Mouse (Mus musculus) embryonic fibroblast, embryonic 13.5 days (primary cell): Measurements from ENCODE around the gene Spsb3. TPM values are rescaled to one million over a fixed set of nuclear protein-coding genes. Genes with fewer than 3 reads are reported as not detected.

ENCODE experiments used
- H3K27ac ChIP-seq: 2 replicates; pipeline ENCODE4 v1.5.1; 2012; ENCODE audit warnings: low read length, control low read depth, inconsistent platforms; ENCODE audit not compliant: insufficient read depth
- H3K4me1 ChIP-seq: 2 replicates; pipeline ENCODE4 v1.6.1; 2011; ENCODE audit warnings: low read length; ENCODE audit not compliant: control insufficient read depth, insufficient read depth
- H3K4me3 ChIP-seq: 2 replicates; pipeline ENCODE4 v1.5.1; 2011; ENCODE audit warnings: mild to moderate bottlenecking, control low read depth, low read length; ENCODE audit not compliant: insufficient read depth
- CTCF ChIP-seq: IDR thresholded peaks from 2 replicates; pipeline ENCODE4 v1.5.1; 2011; ENCODE audit warnings: mild to moderate bottlenecking, control low read depth, low read length, moderate library complexity, borderline replicate concordance; ENCODE audit not compliant: insufficient read depth
- POLR2A ChIP-seq: IDR thresholded peaks from 2 replicates; pipeline ENCODE4 v1.6.1; 2011; ENCODE audit warnings: low read depth, mild to moderate bottlenecking, control low read depth, low read length, moderate library complexity
- polyA plus RNA-seq: library from polyadenylated mRNA; stranded (reverse); fragments of >200 nt; gene quantifications from 2 replicates; pipeline ENCODE4 v1.2.4, GENCODE M21; 2011; ENCODE audit warnings: low read depth; ENCODE audit not compliant: missing spikeins, insufficient read length

Gene Spsb3
- polyA plus RNA-seq, 1 experiment: 17.4 TPM

GRCm38 (mm10) chr17:24850065-24850772, 36.2 kb upstream of the Spsb3 start, which contains the start of gene Fahd1:
Fahd1 (minus strand) TSS chr17:24850364.
- Histone ChIP-seq H3K4me1 (peaks cover 3% of the 10 kb centered on the region), H3K27ac (peak within 1 kb of the TSS; percentile 90), H3K4me3 (peak within 1 kb of the TSS; percentile 76)
- TF ChIP-seq CTCF: no peak
- peak; percentile 63 for TF ChIP-seq POLR2A

DNA sequence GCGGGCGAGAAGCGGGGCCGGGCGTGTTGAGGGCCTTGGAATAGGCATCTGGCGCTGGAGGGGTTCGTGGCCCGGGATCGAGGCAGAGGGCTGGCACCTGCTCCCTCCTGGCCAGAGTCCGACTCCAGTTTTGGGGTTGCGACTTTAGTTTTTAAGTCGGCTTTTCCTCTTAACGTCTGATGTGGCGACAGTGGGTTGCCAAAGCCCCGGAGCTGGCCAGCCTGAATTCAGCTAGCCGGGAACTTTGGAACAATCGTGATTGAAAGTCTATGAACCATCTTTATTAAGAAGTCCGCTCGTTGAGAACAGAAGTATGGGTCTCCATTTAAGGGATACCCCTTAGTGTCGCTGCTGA, 35.7 kb upstream of the Spsb3 start:
- peaks cover 6% of the 10 kb centered on the region for H3K4me1 ChIP-seq
- peak overlapping the region; percentile 64 for H3K4me3 ChIP-seq
- no peak for TF ChIP-seq POLR2A
- no peak overlapping the region for H3K27ac ChIP-seq

DNA sequence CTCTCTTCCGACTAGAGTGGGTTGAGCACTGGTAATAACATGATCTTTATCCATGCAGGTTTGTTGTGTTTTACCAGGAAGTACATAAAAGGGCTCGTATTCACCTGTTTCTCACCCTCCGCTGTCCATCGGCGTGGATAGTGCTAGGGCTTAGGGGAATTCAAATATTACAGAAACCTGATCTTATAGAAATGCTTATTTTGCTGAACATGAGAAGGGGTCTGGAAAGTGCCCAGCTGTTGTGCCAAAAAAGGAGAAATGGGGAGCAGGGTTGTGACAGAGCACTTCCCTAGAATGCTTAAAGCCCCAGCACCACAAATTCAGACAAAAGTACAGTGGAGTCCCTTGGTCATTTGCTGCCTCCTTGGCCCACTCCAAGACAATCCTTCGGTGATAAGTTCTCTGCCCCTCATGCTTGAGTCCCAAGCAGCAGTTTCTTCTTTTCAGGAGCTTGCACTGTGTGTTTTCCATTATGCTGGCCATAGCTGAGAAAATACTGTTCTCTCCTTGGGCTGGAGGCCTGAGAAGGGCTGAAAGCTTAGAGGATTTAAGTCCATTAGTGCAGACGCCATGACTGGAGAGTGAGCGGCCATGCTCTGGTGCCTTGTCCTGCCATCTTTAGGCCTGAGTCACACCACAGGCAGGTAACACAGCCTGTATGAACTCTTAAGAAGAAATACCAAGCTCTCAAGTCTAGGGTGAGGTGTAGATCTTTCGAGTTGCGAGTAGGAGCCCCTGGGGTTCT, 34.9 kb upstream of the Spsb3 start:
- no peak overlapping the region for H3K27ac ChIP-seq
- no peak overlapping the region for H3K4me3 ChIP-seq
- TF ChIP-seq POLR2A (no peak), CTCF (no peak)

GRCm38 (mm10) chr17:24855838-24856464, 30.5 kb upstream of the Spsb3 start:
- Histone ChIP-seq H3K4me3 (no peak overlapping the region), H3K4me1 (peaks cover 10% of the 10 kb centered on the region; the same call in 1 of the 2 replicates), H3K27ac (peak overlapping the region; percentile 23; the same call in 1 of the 2 replicates)
- TF ChIP-seq POLR2A (no peak; the same call in 1 of the 2 replicates), CTCF (no peak)

More for the DNA sequence above, 34.9 kb upstream of the Spsb3 start:
- peaks cover 13% of the 10 kb centered on the region for H3K4me1 ChIP-seq

DNA sequence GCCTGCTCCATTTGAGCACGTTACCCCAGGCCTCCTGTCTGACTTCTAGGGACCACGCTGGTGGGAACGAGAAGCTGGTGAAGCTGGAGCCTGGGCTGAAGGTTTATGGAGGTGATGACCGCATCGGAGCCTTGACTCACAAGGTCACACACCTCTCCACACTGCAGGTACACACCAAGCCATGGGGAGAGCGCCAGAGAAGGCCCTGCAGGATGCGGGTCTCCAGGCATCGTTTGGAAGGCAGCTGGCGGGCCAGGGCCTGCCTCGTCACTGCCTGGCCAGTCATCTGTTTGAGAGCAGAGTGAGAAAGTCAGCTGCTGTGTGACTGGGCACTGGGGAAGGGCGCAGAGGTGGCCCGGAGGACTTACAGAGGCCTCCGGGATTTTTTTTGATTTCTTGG, 29.9 kb upstream of the Spsb3 start:
- H3K4me1 ChIP-seq: peaks cover 10% of the 10 kb centered on the region; the same call in 1 of the 2 replicates

DNA sequence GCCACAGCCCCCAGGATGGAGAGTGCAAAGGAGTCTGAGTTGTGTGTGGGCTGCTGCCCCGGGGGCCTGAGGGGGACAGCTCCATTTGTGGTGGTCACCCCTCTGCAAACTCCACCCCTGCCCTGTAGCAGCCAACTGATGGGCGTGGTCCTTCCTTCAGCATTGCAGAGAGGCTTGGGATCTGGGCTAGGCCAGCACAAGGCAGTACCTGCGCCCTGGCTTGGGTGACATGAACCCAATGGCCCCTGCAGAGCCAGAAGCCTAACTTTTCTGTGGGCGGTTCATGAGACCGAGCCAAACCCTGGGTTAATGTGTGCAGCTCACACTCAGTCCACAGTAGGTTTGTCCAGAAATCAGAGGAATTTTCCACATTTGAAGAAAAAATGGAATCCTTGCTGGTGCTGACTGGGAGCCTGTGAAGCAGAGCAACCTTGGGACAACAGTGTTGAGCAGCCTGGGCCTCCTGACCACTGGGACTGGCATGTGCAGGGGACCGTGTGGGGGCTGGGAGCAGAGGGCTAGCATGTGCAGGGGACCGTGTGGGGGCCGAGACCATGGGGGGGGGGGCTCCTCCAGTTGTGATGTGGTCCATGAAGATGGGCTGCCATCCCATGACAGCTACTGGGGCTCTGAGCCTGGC, 28.5 kb upstream of the Spsb3 start:
- TF ChIP-seq POLR2A: no peak
- TF ChIP-seq CTCF: no peak
- H3K4me1 ChIP-seq: peaks cover 10% of the 10 kb centered on the region; the same call in 1 of the 2 replicates
- no peak overlapping the region for H3K27ac ChIP-seq
- H3K4me3 ChIP-seq: no peak overlapping the region

More for the DNA sequence above, 29.9 kb upstream of the Spsb3 start:
- no peak overlapping the region for H3K27ac ChIP-seq
- H3K4me3 ChIP-seq: no peak overlapping the region
- no peak for TF ChIP-seq CTCF
- no peak for TF ChIP-seq POLR2A

DNA sequence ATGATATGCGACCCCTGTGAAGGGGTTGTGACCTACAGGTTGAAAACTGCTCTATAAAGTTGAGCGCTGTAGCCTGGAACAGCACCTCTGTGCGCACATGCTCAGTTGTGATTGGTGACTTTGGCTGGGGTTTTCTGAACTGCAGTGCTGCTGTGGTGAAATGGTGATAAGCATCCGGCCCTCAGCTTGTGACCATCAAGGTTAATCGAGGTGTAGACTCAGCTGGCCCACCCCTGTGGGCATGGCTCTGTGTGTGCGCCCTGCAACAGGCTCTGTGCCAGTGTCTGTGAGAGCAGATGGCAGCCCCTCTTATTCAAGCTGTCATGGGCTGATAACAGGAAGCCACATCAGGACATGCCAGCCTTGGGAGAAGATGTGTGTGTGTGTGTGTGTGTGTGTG, 27.5 kb upstream of the Spsb3 start:
- peaks cover 10% of the 10 kb centered on the region; the same call in 1 of the 2 replicates for H3K4me1 ChIP-seq
- no peak overlapping the region for H3K4me3 ChIP-seq
- TF ChIP-seq CTCF (no peak), POLR2A (no peak)
- H3K27ac ChIP-seq: no peak overlapping the region

- no peak overlapping the region for H3K27ac ChIP-seq
- peaks cover 10% of the 10 kb centered on the region; the same call in 1 of the 2 replicates for H3K4me1 ChIP-seq
- no peak for TF ChIP-seq POLR2A
- no peak for TF ChIP-seq CTCF
- H3K4me3 ChIP-seq: no peak overlapping the region
These were observed 26.4 kb upstream of the Spsb3 start for GRCm38 (mm10) chr17:24860076-24860475.

- Histone ChIP-seq H3K4me1 (no peaks in the 10 kb centered on the region), H3K27ac (no peak overlapping the region), H3K4me3 (no peak overlapping the region)
- TF ChIP-seq POLR2A (no peak), CTCF (no peak)
These were observed 24.7 kb upstream of the Spsb3 start for GRCm38 (mm10) chr17:24861785-24862184.

GRCm38 (mm10) chr17:24865776-24866175, 20.7 kb upstream of the Spsb3 start, which contains the start of gene Igfals:
Igfals (plus strand) TSS chr17:24865997.
- Histone ChIP-seq H3K4me3 (no peak within 1 kb of the TSS), H3K27ac (no peak within 1 kb of the TSS), H3K4me1 (no peaks in the 10 kb centered on the region)
- TF ChIP-seq CTCF (no peak), POLR2A (no peak)
